In genomic region chr10:46047591-46047990, GRCm38 (mm10) we compare ENCODE assay signal across 24 mouse cellular contexts.
DNase-seq lines count a peak whose midpoint lies in the region; ATAC-seq and TF ChIP-seq lines count a peak whose summit lies in the region.
"Had no signal": no experiment of that assay in that cellular context is flagged by ENCODE, and none has a peak within 500 bp of the region (broad histone marks: within the 10 kb centered on the region; RNA-seq: fewer than 3 reads in every experiment).

No protein-coding gene starts in this region.

- intact Hi-C loops in left cerebral cortex, adult 2 months (cut with DNase I), result no loop called here

- H3K27ac ChIP-seq in forebrain, embryonic 15.5 days (replicated peaks), result peak overlapping the region; percentile 69
- no peak overlapping the region for H3K27ac ChIP-seq in forebrain, embryonic 10.5 days
- 0 out of 2 replicates have a peak overlapping the region, but pooled peaks have one; percentile 13 for H3K27ac ChIP-seq in left cerebral cortex, adult 2 months
- peak overlapping the region; percentile 44 for H3K27ac ChIP-seq in forebrain, embryonic 16.5 days (ENCODE audit: low read length)
- peak overlapping the region; percentile 72 for H3K27ac ChIP-seq in midbrain, postnatal 0 days (ENCODE audit: low read depth, low read length)
- H3K27ac ChIP-seq: embryonic facial prominence, embryonic 10.5 days; heart, embryonic 15.5 days; kidney, postnatal 0 days; limb, embryonic 15.5 days; liver, embryonic 14.5 days; stomach, postnatal 0 days had no signal

- 31% methylated on average over 4 of the region's 4 CpGs for WGBS in forebrain, embryonic 15.5 days
- 83% methylated on average over 4 of the region's 4 CpGs for WGBS in forebrain, embryonic 10.5 days
- 25% methylated on average over 4 of the region's 4 CpGs for WGBS in forebrain, embryonic 16.5 days
- 23% methylated on average over 4 of the region's 4 CpGs for WGBS in midbrain, postnatal 0 days

- peaks cover 23% of the 10 kb centered on the region for H3K4me1 ChIP-seq in forebrain, embryonic 15.5 days
- H3K4me1 ChIP-seq in forebrain, embryonic 10.5 days, result peaks cover 21% of the 10 kb centered on the region
- peaks cover 18% of the 10 kb centered on the region for H3K4me1 ChIP-seq in forebrain, embryonic 16.5 days (replicated peaks; ENCODE audit: control insufficient read depth, insufficient read depth, low read length)
- H3K4me1 ChIP-seq in midbrain, postnatal 0 days (ENCODE audit: insufficient read depth, low read length), result 0 out of 2 replicates have a peak, but pooled peaks cover 6% of the 10 kb centered on the region
- H3K4me1 ChIP-seq: embryonic facial prominence, embryonic 10.5 days; limb, embryonic 15.5 days; megakaryocyte, embryonic 14.5 days had no signal

- H3K4me2 ChIP-seq in forebrain, embryonic 15.5 days (replicated peaks), result no peak overlapping the region
- H3K4me2 ChIP-seq in forebrain, embryonic 16.5 days (ENCODE audit: low read length), result no peak overlapping the region
- no peak overlapping the region for H3K4me2 ChIP-seq in midbrain, postnatal 0 days (ENCODE audit: low read depth, low read length, poor library complexity, severe bottlenecking)
- H3K4me2 ChIP-seq: heart, embryonic 15.5 days; limb, embryonic 15.5 days; lung, embryonic 14.5 days had no signal

- H3K27me3 ChIP-seq in forebrain, embryonic 15.5 days, result no peaks in the 10 kb centered on the region
- H3K27me3 ChIP-seq in forebrain, embryonic 10.5 days (ENCODE audit: poor library complexity, severe bottlenecking), result no peaks in the 10 kb centered on the region
- no peaks in the 10 kb centered on the region for H3K27me3 ChIP-seq in forebrain, embryonic 16.5 days (replicated peaks; ENCODE audit: control insufficient read depth, insufficient read depth, low read length)
- H3K27me3 ChIP-seq in midbrain, postnatal 0 days (ENCODE audit: insufficient read depth, low read length), result no peaks in the 10 kb centered on the region
- H3K27me3 ChIP-seq: heart, embryonic 15.5 days; limb, embryonic 15.5 days; megakaryocyte, embryonic 14.5 days had no signal

- H3K9me3 ChIP-seq in forebrain, embryonic 15.5 days, result no peaks in the 10 kb centered on the region
- H3K9me3 ChIP-seq in forebrain, embryonic 10.5 days, result no peaks in the 10 kb centered on the region
- no peaks in the 10 kb centered on the region for H3K9me3 ChIP-seq in forebrain, embryonic 16.5 days (ENCODE audit: control insufficient read depth, low read length)
- no peaks in the 10 kb centered on the region for H3K9me3 ChIP-seq in midbrain, postnatal 0 days (ENCODE audit: low read length)
- H3K9me3 ChIP-seq: embryonic facial prominence, embryonic 10.5 days; heart, embryonic 15.5 days; limb, embryonic 15.5 days; megakaryocyte, embryonic 14.5 days had no signal

- ATAC-seq in forebrain, embryonic 15.5 days (replicated peaks), result no peak
- ATAC-seq in forebrain, embryonic 16.5 days, result no peak
- no peak for ATAC-seq in midbrain, postnatal 0 days (ENCODE audit: low FRiP score)
- ATAC-seq: CD4-positive, CD25-positive, alpha-beta regulatory T cell, adult 4 months had no signal

- no peaks in the 10 kb centered on the region for H3K36me3 ChIP-seq in forebrain, embryonic 15.5 days
- H3K36me3 ChIP-seq in forebrain, embryonic 10.5 days (replicated peaks), result no peaks in the 10 kb centered on the region
- no peaks in the 10 kb centered on the region for H3K36me3 ChIP-seq in forebrain, embryonic 16.5 days (ENCODE audit: control insufficient read depth, insufficient read depth)
- no peaks in the 10 kb centered on the region for H3K36me3 ChIP-seq in midbrain, postnatal 0 days (ENCODE audit: insufficient read depth, low read length)
- H3K36me3 ChIP-seq: embryonic facial prominence, embryonic 10.5 days; heart, embryonic 15.5 days; limb, embryonic 15.5 days had no signal

- DNase-seq in forebrain, embryonic 10.5 days (ENCODE audit: extremely low spot score, low spot score), result no peak
- DNase-seq in left cerebral cortex, adult 2 months (ENCODE audit: extremely low spot score in 1 of 2, low spot score in 2 of 2), result no peak
- DNase-seq in left cerebral cortex, adult 11 months (ENCODE audit: low spot score), result no peak
- no peak for DNase-seq in midbrain, postnatal 0 days (ENCODE audit: low spot score)
- DNase-seq in adrenal gland, postnatal 25 days, result no peak
- DNase-seq: adrenal gland, postnatal 36 days; cerebellum, adult 11-12 months; cerebellum, postnatal 10 days; heart, postnatal 36 days; kidney, adult 2 months; layer of hippocampus, postnatal 36 days; left cerebral cortex, postnatal 4 days; right cerebral cortex, postnatal 14 days had no signal

- no peak overlapping the region for H3K9ac ChIP-seq in forebrain, embryonic 15.5 days (replicated peaks)
- no peak overlapping the region for H3K9ac ChIP-seq in forebrain, embryonic 16.5 days (replicated peaks; ENCODE audit: low read depth, low read length)
- H3K9ac ChIP-seq in midbrain, postnatal 0 days (replicated peaks; ENCODE audit: low read length, poor library complexity, severe bottlenecking), result no peak overlapping the region
- H3K9ac ChIP-seq: heart, embryonic 15.5 days; limb, embryonic 15.5 days; liver, embryonic 14.5 days; lung, embryonic 14.5 days had no signal

- TF ChIP-seq CTCF in left cerebral cortex, adult 2 months (IDR thresholded peaks at IDR 0.05), result no peak
- TF ChIP-seq CTCF in midbrain, postnatal 0 days (IDR thresholded peaks at IDR 0.05), result no peak

- H3K4me3 ChIP-seq in forebrain, embryonic 15.5 days, result no peak overlapping the region
- no peak overlapping the region for H3K4me3 ChIP-seq in forebrain, embryonic 10.5 days
- no peak overlapping the region for H3K4me3 ChIP-seq in left cerebral cortex, adult 2 months
- no peak overlapping the region for H3K4me3 ChIP-seq in forebrain, embryonic 16.5 days (replicated peaks; ENCODE audit: low read length)
- no peak overlapping the region for H3K4me3 ChIP-seq in midbrain, postnatal 0 days (ENCODE audit: low read depth, low read length)
- H3K4me3 ChIP-seq: embryonic facial prominence, embryonic 10.5 days; heart, embryonic 15.5 days; limb, embryonic 15.5 days; megakaryocyte, embryonic 14.5 days had no signal
